Mouse (Mus musculus) kidney, postnatal 0 days (tissue): Measurements from ENCODE around the gene Iqck. TPM values are rescaled to one million over a fixed set of nuclear protein-coding genes. Genes with fewer than 3 reads are reported as not detected.

Experiments used
- ATAC-seq: fragments of 200-750 bp; cut with Nextera tagmentation; replicated peaks from 2 replicates; pipeline ENCODE4 v1.8.0; 2017; ENCODE audit warnings: low read depth, moderate number of reproducible peaks, moderate TSS enrichment, moderate library complexity; ENCODE audit not compliant: low FRiP score
- DNase-seq: peaks from one replicate; pipeline ENCODE4 v3.0.0-alpha.2; 2016; ENCODE audit warnings: low spot score
- H3K27ac ChIP-seq: fragments of 300-500 bp; sonication (generic); 2 replicates; pipeline ENCODE4 v1.5.1; 2014; ENCODE audit warnings: mild to moderate bottlenecking
- H3K27me3 ChIP-seq: fragments of 300-500 bp; sonication (generic); 2 replicates; pipeline ENCODE4 v1.6.1; 2014; ENCODE audit warnings: low read length, mixed read lengths; ENCODE audit not compliant: insufficient read depth
- H3K36me3 ChIP-seq: fragments of 300-500 bp; sonication (generic); 2 replicates; pipeline ENCODE4 v1.6.1; 2014; ENCODE audit warnings: low read length, mixed read lengths; ENCODE audit not compliant: insufficient read depth
- H3K4me1 ChIP-seq: fragments of 300-500 bp; sonication (generic); replicated peaks from 2 replicates; pipeline ENCODE4 v1.6.1; 2014; ENCODE audit warnings: antibody characterized with exemption, low read length, mixed read lengths; ENCODE audit not compliant: insufficient read depth
- H3K4me2 ChIP-seq: fragments of 300-500 bp; sonication (generic); 2 replicates; pipeline ENCODE4 v1.6.1; 2014; ENCODE audit warnings: mild to moderate bottlenecking, low read length, moderate library complexity, mixed read lengths
- H3K4me3 ChIP-seq: fragments of 300-500 bp; sonication (generic); replicated peaks from 2 replicates; pipeline ENCODE4 v1.5.1; 2014; ENCODE audit warnings: low read depth, low read length
- H3K9ac ChIP-seq: fragments of 300-500 bp; sonication (generic); 2 replicates; pipeline ENCODE4 v1.6.1; 2014; ENCODE audit warnings: low read depth, low read length
- H3K9me3 ChIP-seq: fragments of 300-500 bp; sonication (generic); replicated peaks from 2 replicates; pipeline ENCODE4 v1.6.1; 2016; ENCODE audit warnings: low read length, inconsistent platforms, mixed read lengths
- CTCF ChIP-seq: IDR thresholded peaks from 2 replicates; pipeline ENCODE4 v1.5.1; 2016; ENCODE audit warnings: antibody characterized with exemption, low read depth, mild to moderate bottlenecking, moderate library complexity
- WGBS: fragments of 180-500 bp; shearing (Covaris S2); extraction: QIAGEN DNeasy Blood & Tissue Kit; methylation state at CpG from one replicate; pipeline ENCODE4 v1.1.7; 2014; 5-methylcytosine and 5-hydroxymethylcytosine counted together
- polyA plus RNA-seq: library from polyadenylated mRNA; unstranded; fragments of >200 nt; fragmentation: Nextera tagmentation; extraction: Ambion mirVana; gene quantifications from 2 replicates; pipeline ENCODE4 v1.2.1, GENCODE M21; 2015

The Iqck gene
- 2.5 and 2.9 TPM in 2 replicates for polyA plus RNA-seq

DNA sequence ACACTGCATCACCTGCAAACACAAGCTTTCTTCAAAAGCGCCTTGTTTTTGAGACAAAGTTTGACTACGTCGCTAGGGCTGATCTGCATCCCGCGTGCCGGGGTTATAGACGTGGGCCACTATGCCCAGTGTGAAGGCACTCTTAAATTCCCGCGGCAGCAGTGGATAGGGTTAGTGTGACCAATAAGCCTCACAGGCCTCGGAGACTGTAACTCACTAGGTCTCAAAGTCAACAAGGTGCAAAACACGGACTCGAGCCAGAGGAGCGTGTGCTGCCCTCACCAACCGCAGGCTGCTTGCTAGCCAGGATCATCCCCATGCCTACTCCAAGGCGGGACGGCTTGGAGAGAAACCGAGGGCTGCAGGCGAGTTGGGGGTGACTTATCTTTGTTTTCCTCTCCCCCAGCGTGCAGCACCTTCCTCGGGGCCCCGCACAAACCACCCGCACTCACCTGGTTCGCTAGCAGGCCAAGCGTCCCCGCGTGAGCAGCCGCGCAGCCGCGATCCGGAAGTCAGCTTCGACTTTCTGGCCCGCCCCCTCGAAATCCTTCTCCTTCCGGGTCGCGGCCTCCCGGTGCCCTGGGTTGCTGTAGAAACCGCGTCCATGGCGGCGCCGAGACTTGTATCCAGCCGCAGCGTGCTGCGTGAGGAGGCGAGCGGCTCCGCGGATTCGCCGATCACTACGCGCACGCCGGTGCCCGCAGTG lies at the start of gene Iqck:
Gene Iqck, plus strand, starts transcription at position 582 of the 706 bp plus-strand sequence.
- TF ChIP-seq CTCF, result no peak
- Histone ChIP-seq H3K4me2 (peak within 1 kb of the TSS; percentile 90), H3K9ac (peak within 1 kb of the TSS; percentile 75), H3K27ac (peak within 1 kb of the TSS; percentile 77), H3K4me1 (0 out of 2 replicates have a peak, but pooled peaks cover 6% of the 10 kb centered on the region), H3K4me3 (peak within 1 kb of the TSS; percentile 91), H3K36me3 (peaks cover 18% of the 10 kb centered on the region), H3K9me3 (no peaks in the 10 kb centered on the region), H3K27me3 (no peaks in the 10 kb centered on the region)
- ATAC-seq, result peak; percentile 96
- peak; percentile 95 for DNase-seq
- under 1% methylated on average over 57 of the region's 57 CpGs for WGBS

DNA sequence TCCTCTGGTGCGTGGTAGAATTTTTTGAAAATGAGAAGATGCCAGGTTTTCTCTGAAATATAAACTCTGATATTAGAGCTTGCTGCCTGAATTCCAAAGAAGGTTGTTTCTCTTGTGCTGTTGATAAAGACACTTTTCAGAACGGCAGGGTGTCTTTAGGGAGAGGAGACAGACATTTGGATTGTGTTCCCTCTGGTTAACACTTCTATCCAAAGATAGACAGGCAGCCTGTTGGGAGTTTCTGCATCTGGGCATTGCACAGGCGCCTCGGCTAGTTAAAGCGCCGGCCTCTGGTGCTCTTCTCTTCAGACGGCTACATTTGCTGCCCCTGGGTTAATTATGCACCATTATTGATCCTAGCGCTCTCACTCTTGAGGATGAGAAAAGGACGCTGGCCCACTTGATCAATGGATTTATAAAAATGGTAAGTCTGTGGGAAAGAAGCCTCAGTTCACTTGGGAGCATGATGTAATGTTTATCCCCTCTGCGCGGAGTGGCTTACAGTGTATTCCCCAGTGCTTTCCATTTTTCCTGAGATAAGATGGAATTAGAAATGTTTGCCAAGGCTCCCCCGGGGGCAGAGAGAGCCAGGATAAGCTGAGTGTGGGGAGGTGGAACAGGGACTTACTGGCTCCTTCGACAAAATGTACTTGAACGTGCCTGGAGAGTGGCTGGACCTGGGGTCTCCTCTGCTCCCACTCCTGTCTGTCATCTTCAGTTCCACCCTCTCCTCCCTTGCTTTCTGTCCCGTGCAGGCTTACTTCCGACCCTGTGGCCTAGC lies 48.7 kb upstream of the Iqck start:
- no peak overlapping the region for H3K4me3 ChIP-seq
- H3K4me1 ChIP-seq, result no peaks in the 10 kb centered on the region
- H3K9me3 ChIP-seq, result no peaks in the 10 kb centered on the region
- DNase-seq (no peak), ATAC-seq (no peak)
- H3K27ac ChIP-seq, result 0 out of 2 replicates have a peak overlapping the region, but pooled peaks have one; percentile 2
- WGBS, result 67% methylated on average over 16 of the region's 16 CpGs
- no peaks in the 10 kb centered on the region for H3K27me3 ChIP-seq
- peaks cover 10% of the 10 kb centered on the region; the same call in 1 of the 2 replicates for H3K36me3 ChIP-seq
- H3K4me2 ChIP-seq, result no peak overlapping the region
- TF ChIP-seq CTCF, result no peak
- H3K9ac ChIP-seq, result no peak overlapping the region

DNA sequence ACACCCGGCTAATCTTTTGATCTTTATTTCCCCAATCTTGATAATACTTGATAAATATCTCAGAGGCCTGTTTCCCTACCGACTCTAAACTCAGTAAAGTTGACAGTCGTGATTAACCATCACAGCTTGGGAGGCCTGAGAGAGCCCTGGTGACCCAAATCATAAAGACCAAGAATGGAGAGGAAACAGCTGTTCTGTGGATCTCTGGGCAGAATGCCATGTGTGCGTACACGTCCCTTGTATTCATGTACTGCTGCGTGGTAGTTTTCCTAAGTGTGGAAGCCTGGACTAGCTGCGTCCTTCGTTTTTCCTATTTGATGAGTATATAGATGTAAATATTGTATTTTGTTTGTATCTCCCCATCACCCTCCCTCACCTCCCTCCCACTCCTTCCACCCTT lies 47.7 kb upstream of the Iqck start:
- Histone ChIP-seq H3K4me2 (no peak overlapping the region), H3K4me3 (no peak overlapping the region), H3K27me3 (no peaks in the 10 kb centered on the region), H3K9ac (no peak overlapping the region), H3K9me3 (no peaks in the 10 kb centered on the region), H3K4me1 (no peaks in the 10 kb centered on the region), H3K36me3 (0 out of 2 replicates have a peak, but pooled peaks cover 7% of the 10 kb centered on the region), H3K27ac (no peak overlapping the region)
- ATAC-seq (peak; percentile 76; the same call in 1 of the 2 replicates), DNase-seq (peak; percentile 85)
- TF ChIP-seq CTCF, result no peak
- 52% methylated on average over 8 of the region's 8 CpGs for WGBS

DNA sequence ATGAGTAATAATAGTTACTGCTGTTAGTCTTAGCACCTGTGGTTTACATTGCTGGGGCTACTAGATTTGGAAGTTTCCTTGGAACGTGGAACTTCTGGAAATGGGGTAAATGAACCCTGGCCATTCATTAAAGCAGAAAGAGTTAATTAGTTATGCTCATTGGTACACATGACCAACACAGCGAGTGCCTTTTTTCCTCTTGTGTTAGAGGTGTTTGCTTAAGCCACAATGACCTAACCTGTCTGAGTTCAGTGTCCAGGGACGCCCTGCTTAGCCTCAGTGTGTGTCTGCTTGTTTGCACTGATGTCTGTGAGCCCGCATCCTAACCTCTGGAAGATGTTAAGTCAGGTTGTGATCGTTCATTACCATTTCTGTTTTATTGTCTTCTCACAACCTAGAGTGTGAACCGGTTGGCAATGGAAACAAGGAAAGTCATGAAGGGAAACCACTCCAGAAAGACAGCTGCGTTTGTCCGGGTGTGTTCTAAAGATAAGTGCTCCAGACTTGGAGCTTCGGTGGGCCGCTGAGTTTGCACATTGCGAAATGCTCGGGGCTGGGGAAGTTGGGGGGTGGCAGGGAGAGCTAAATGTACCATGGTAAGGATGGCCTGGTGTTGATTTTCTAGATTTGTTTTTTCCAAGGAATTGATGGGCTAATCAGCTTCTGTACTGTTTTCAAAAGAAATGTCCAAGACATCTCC lies 44.0 kb upstream of the Iqck start:
- H3K27me3 ChIP-seq, result no peaks in the 10 kb centered on the region
- no peak overlapping the region for H3K4me3 ChIP-seq
- 0 out of 2 replicates have a peak, but pooled peaks cover 19% of the 10 kb centered on the region for H3K36me3 ChIP-seq
- H3K9ac ChIP-seq, result no peak overlapping the region
- DNase-seq, result no peak
- no peaks in the 10 kb centered on the region for H3K4me1 ChIP-seq
- WGBS, result 79% methylated on average over 12 of the region's 12 CpGs
- H3K4me2 ChIP-seq, result no peak overlapping the region
- no peak overlapping the region for H3K27ac ChIP-seq
- TF ChIP-seq CTCF, result no peak
- ATAC-seq, result no peak
- no peaks in the 10 kb centered on the region for H3K9me3 ChIP-seq

DNA sequence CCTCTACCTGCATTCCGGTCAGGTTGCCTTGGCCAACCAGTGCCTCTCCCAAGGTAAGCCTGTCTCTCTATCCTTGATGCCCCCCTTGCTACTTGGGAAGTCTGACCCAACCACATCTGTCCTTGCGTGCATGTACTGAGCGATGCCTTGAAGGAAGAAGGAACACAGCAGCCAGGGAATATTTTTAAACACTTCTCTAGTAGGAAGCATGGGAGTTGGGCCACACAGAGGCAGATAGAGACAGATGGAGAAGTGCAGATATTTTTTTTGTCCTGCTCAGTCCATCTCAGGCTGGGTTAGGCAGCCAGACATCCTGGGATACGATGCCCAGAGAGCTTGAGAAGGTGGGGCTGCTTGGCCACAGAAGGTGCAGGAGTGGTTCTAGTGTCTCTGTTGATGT lies 42.0 kb upstream of the Iqck start:
- H3K36me3 ChIP-seq, result 0 out of 2 replicates have a peak, but pooled peaks cover 27% of the 10 kb centered on the region
- H3K4me1 ChIP-seq, result no peaks in the 10 kb centered on the region
- no peak for TF ChIP-seq CTCF
- H3K4me3 ChIP-seq, result no peak overlapping the region
- no peaks in the 10 kb centered on the region for H3K9me3 ChIP-seq
- WGBS, result 94% methylated on average over 4 of the region's 4 CpGs
- H3K4me2 ChIP-seq, result no peak overlapping the region
- no peak for ATAC-seq
- DNase-seq, result no peak
- no peak overlapping the region for H3K27ac ChIP-seq
- no peak overlapping the region for H3K9ac ChIP-seq
- no peaks in the 10 kb centered on the region for H3K27me3 ChIP-seq

DNA sequence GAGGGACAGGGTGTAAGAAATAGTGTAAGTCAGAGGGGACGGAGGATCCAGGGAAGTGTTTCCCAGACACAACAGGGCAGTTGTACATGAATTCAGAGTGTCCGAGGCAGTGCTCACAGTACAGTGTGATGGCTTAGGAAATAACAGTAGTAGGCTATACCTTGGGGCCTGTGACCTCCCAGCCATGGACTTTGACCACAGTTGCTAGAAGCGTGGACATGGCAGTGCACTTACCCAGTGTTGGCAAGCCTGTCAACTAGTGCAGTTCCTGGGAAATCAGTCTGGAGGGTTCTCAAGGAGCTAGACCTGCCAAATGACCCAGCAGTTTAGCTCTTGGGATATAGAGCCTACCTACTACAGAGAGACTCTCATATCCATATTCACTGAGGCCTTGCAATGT lies 39.3 kb upstream of the Iqck start:
- no peaks in the 10 kb centered on the region for H3K4me1 ChIP-seq
- H3K36me3 ChIP-seq, result 0 out of 2 replicates have a peak, but pooled peaks cover 33% of the 10 kb centered on the region
- H3K27me3 ChIP-seq, result no peaks in the 10 kb centered on the region
- no peak overlapping the region for H3K27ac ChIP-seq
- WGBS, result 91% methylated on average over 3 of the region's 3 CpGs
- H3K9ac ChIP-seq, result no peak overlapping the region
- H3K4me2 ChIP-seq, result no peak overlapping the region
- ATAC-seq (no peak), DNase-seq (no peak)
- no peak for TF ChIP-seq CTCF
- no peak overlapping the region for H3K4me3 ChIP-seq
- H3K9me3 ChIP-seq, result no peaks in the 10 kb centered on the region
